Mouse (Mus musculus) spleen, adult 2 months (tissue): ENCODE results near the gene Nmd3. TPM values are rescaled to one million over a fixed set of nuclear protein-coding genes. Genes with fewer than 3 reads are reported as not detected.

Experiments
- DNase-seq, 2 experiments: peaks; one replicate each; pipeline versions ENCODE4 v3.0.0 to v3.0.0-alpha.2; 2012 to 2021; ENCODE audit warnings: low spot score in 2 of 2, low read depth in 1 of 2
- H3K27ac ChIP-seq: fragments of 200-500 bp; 2 replicates; pipeline ENCODE4 v1.5.1; 2012; ENCODE audit warnings: low read length, inconsistent platforms; ENCODE audit not compliant: insufficient read depth
- H3K27me3 ChIP-seq: fragments of 200-500 bp; 2 replicates; pipeline ENCODE4 v1.6.1; 2012; ENCODE audit warnings: mild to moderate bottlenecking, moderate library complexity, low read length, inconsistent platforms; ENCODE audit not compliant: control insufficient read depth, insufficient read depth
- H3K36me3 ChIP-seq: fragments of 200-500 bp; 2 replicates; pipeline ENCODE4 v1.6.1; 2012; ENCODE audit warnings: mild to moderate bottlenecking, low read length, inconsistent platforms; ENCODE audit not compliant: control insufficient read depth, insufficient read depth
- H3K4me1 ChIP-seq: fragments of 200-500 bp; 2 replicates; pipeline ENCODE4 v1.6.1; 2011; ENCODE audit warnings: inconsistent platforms; ENCODE audit not compliant: control insufficient read depth, insufficient read depth, insufficient read length
- H3K4me3 ChIP-seq: fragments of 200-500 bp; 2 replicates; pipeline ENCODE4 v1.5.1; 2011; ENCODE audit warnings: mild to moderate bottlenecking, inconsistent platforms; ENCODE audit not compliant: insufficient read depth, insufficient read length; ENCODE audit errors: extremely low read depth
- CTCF ChIP-seq: fragments of 200-500 bp; IDR thresholded peaks from 2 replicates; pipeline ENCODE4 v1.5.1; 2011; ENCODE audit warnings: mild to moderate bottlenecking, inconsistent platforms; ENCODE audit not compliant: insufficient read depth, insufficient read length, insufficient replicate concordance; ENCODE audit errors: extremely low read depth
- POLR2A ChIP-seq: fragments of 200-500 bp; IDR thresholded peaks from 2 replicates; pipeline ENCODE4 v1.6.1; 2011; ENCODE audit warnings: low read depth, low read length, inconsistent platforms
- whole genome bisulfite sequencing: fragments of 180-500 bp; shearing (Covaris S2); methylation state at CpG from one replicate; pipeline ENCODE4 v1.1.7; 2018; 5-methylcytosine and 5-hydroxymethylcytosine counted together
- polyA plus RNA-seq: library from polyadenylated mRNA; depleted of rRNA; stranded (reverse); fragments of >200 nt; gene quantifications from 2 replicates; pipeline ENCODE4 v1.2.3, GENCODE M21; 2012

Gene Nmd3
- polyA plus RNA-seq, 1 experiment = 29.5 TPM

GRCm38 (mm10) chr3:69730930-69731329 is 9.1 kb downstream of the Nmd3 start:
- peaks cover 29% of the 10 kb centered on the region for H3K36me3 ChIP-seq
- no peaks in the 10 kb centered on the region for H3K4me1 ChIP-seq
- no peak overlapping the region for H3K27ac ChIP-seq

GRCm38 (mm10) chr3:69733939-69734338 is 12.2 kb downstream of the Nmd3 start:
- no peak for DNase-seq
- TF ChIP-seq CTCF (no peak), POLR2A (no peak)
- WGBS = 93% methylated on average over 2 of the region's 2 CpGs
- Histone ChIP-seq H3K27ac (no peak overlapping the region), H3K4me1 (no peaks in the 10 kb centered on the region), H3K27me3 (no peaks in the 10 kb centered on the region), H3K36me3 (peaks cover 28% of the 10 kb centered on the region), H3K4me3 (no peak overlapping the region)

More at GRCm38 (mm10) chr3:69730930-69731329, 9.1 kb downstream of the Nmd3 start:
- Histone ChIP-seq H3K4me3 (no peak overlapping the region), H3K27me3 (no peaks in the 10 kb centered on the region)
- TF ChIP-seq POLR2A (no peak), CTCF (no peak)
- no peak for DNase-seq

GRCm38 (mm10) chr3:69755192-69755591 is 33.4 kb downstream of the Nmd3 start:
- Histone ChIP-seq H3K4me3 (no peak overlapping the region), H3K4me1 (no peaks in the 10 kb centered on the region), H3K36me3 (peaks cover 7% of the 10 kb centered on the region), H3K27me3 (no peaks in the 10 kb centered on the region), H3K27ac (no peak overlapping the region)
- TF ChIP-seq POLR2A (no peak), CTCF (no peak)
- no peak for DNase-seq
- 79% methylated on average over 3 of the region's 3 CpGs for WGBS

DNA sequence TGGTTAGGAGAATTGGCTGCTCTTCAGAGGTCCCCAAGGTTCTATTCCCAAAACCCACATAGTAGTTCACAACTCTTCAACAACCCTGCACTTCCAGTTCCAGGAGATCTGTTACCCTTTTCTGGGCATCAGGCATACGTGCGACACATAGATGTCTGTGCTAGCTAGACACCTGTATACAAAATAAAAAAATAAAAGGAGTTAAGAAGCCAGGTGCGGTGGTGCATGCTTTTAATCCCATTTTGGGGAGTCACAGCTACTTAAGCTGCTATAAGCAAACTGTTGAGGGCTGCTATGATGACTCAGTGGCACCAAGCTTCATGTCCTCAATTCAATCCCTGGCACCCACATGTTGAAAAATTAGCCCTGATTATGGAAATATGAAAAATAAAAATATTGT is 34.2 kb downstream of the Nmd3 start:
- H3K27ac ChIP-seq = no peak overlapping the region
- no peak for TF ChIP-seq POLR2A
- TF ChIP-seq CTCF = no peak
- H3K4me1 ChIP-seq = no peaks in the 10 kb centered on the region
- peaks cover 6% of the 10 kb centered on the region for H3K36me3 ChIP-seq
- 92% methylated on average over 3 of the region's 3 CpGs for WGBS
- no peaks in the 10 kb centered on the region for H3K27me3 ChIP-seq
- H3K4me3 ChIP-seq = no peak overlapping the region
- DNase-seq = no peak

DNA sequence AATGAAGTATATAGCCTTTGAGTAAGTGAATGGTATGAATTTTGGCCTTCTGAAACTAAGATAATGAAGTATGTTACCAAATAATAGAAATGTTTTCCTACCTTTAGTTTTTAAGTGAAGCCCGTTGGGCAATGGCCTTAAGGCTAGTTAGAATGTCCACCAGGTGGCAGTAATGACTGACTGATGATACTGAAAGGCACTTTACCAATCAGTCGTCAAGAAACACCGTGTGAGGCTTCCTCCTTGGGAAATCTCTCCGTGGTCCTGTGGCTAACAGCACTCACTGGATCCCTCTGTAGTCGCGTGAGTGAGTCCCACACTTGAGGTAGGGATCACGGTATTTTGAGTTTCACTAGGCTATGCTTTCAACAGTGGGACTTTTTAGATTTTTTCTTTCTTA is 34.7 kb downstream of the Nmd3 start:
- H3K36me3 ChIP-seq = peaks cover 6% of the 10 kb centered on the region
- H3K27me3 ChIP-seq = no peaks in the 10 kb centered on the region
- no peak for TF ChIP-seq POLR2A
- TF ChIP-seq CTCF = peak; percentile 25; the same call in 1 of the 2 replicates
- no peaks in the 10 kb centered on the region for H3K4me1 ChIP-seq
- 32% methylated on average over 7 of the region's 7 CpGs for WGBS
- DNase-seq = peak; percentile 5 to 40
- no peak overlapping the region for H3K27ac ChIP-seq
- no peak overlapping the region for H3K4me3 ChIP-seq

GRCm38 (mm10) chr3:69757456-69757855 is 35.7 kb downstream of the Nmd3 start:
- WGBS = 96% methylated on average over 1 of the region's 1 CpGs
- Histone ChIP-seq H3K27me3 (no peaks in the 10 kb centered on the region), H3K4me1 (no peaks in the 10 kb centered on the region), H3K36me3 (peaks cover 6% of the 10 kb centered on the region), H3K4me3 (no peak overlapping the region), H3K27ac (no peak overlapping the region)
- TF ChIP-seq CTCF (no peak), POLR2A (no peak)
- DNase-seq = no peak

- Histone ChIP-seq H3K27ac (no peak overlapping the region), H3K4me1 (no peaks in the 10 kb centered on the region), H3K27me3 (no peaks in the 10 kb centered on the region), H3K36me3 (peaks cover 1% of the 10 kb centered on the region), H3K4me3 (no peak overlapping the region)
- no peak for TF ChIP-seq POLR2A
- TF ChIP-seq CTCF = no peak
- no peak for DNase-seq
- WGBS = 94% methylated on average over 6 of the region's 6 CpGs
These were observed 38.3 kb downstream of the Nmd3 start for GRCm38 (mm10) chr3:69760081-69760480.
